Mouse (Mus musculus): ENCODE data around the gene Rnf146. TPM values are rescaled to one million over a fixed set of nuclear protein-coding genes. Genes with fewer than 3 reads are reported as not detected.

Rnf146 gene
- polyA plus RNA-seq, 1 experiment from 2014 or later: 28.8 TPM

DNA sequence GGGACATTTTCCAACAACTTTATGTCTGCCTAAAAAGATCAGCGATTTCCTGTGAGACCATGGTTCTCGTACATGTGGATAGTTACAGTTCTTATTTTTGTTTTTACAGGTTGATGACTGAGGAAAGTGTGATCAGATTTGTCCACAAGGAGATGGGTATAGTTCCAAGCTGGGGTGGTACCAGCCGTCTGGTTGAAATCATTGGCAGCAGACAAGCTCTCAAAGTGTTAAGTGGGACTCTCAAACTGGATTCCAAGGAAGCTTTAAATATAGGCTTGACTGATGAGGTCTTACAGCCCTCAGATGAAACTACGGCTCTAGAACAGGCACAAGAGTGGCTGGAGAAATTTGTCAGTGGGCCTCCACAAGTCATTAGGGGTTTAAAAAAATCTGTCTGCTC, 18.0 kb downstream of the Rnf146 start:
- H3K4me3 ChIP-seq (ENCODE audit: low read depth, low read length): no peak overlapping the region
- no peak overlapping the region for H3K4me2 ChIP-seq (replicated peaks; ENCODE audit: low read depth)
- no peak for DNase-seq (ENCODE audit: low spot score)
- 0 out of 2 replicates have a peak, but pooled peaks cover 2% of the 10 kb centered on the region for H3K4me1 ChIP-seq (replicated peaks; ENCODE audit: control insufficient read depth, insufficient read depth)
- ATAC-seq (ENCODE audit: low FRiP score, low TSS enrichment): no peak
- H3K36me3 ChIP-seq (ENCODE audit: control insufficient read depth, insufficient read depth, low read length): peaks cover 11% of the 10 kb centered on the region
- no peaks in the 10 kb centered on the region for H3K9me3 ChIP-seq (ENCODE audit: control insufficient read depth, low read length)
- no peak overlapping the region for H3K9ac ChIP-seq (ENCODE audit: low read length)
- H3K27me3 ChIP-seq (ENCODE audit: control insufficient read depth, insufficient read depth, low read length): no peaks in the 10 kb centered on the region
- 83% methylated on average over 4 of the region's 4 CpGs for WGBS
- H3K27ac ChIP-seq (replicated peaks): no peak overlapping the region
- TF ChIP-seq CTCF (IDR thresholded peaks at IDR 0.05; ENCODE audit: low read depth): no peak
- TF ChIP-seq EP300 (optimal IDR thresholded peaks at IDR 0.05): no peak

DNA sequence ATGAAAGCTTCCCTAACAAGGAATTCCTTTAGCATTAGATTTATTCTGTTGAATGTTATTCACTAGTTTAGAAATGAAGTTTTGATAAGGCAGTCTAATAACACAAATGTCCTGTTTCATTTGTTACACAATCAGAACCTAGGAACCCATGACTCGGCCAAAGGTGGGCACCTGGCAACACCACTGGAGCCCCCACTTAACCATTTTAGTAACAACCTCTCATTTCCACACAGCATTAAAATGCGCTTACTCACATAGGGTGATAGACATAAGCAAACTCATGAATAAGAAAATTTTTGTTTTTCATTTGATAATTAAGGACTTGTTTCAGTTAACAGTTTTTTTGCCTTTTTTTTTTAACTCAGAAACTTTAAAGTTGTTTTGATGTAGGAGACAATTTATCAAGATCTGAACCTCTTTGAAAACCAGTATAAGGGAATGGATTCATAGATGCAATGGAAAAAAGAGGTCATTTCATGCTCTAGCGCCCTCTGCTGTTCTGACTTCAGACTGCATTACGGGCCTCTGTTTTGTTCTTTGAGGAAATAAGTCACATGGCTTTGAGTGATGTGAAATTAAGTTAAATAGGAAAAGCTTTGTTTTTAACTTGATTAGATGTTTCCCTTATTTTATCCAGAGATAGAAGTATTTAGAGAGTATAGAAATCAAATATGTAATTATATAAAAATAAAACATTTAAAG, 23.7 kb downstream of the Rnf146 start:
- ATAC-seq (ENCODE audit: low FRiP score, low TSS enrichment) (no peak), DNase-seq (ENCODE audit: low spot score) (peak; percentile 78)
- TF ChIP-seq CTCF (IDR thresholded peaks at IDR 0.05; ENCODE audit: low read depth): peak; percentile 84
- TF ChIP-seq EP300 (optimal IDR thresholded peaks at IDR 0.05): no peak
- WGBS: 54% methylated on average over 4 of the region's 4 CpGs
- no peaks in the 10 kb centered on the region for H3K27me3 ChIP-seq (ENCODE audit: control insufficient read depth, insufficient read depth, low read length)
- no peak overlapping the region for H3K4me2 ChIP-seq (replicated peaks; ENCODE audit: low read depth)
- H3K9ac ChIP-seq (ENCODE audit: low read length): no peak overlapping the region
- H3K36me3 ChIP-seq (ENCODE audit: control insufficient read depth, insufficient read depth, low read length): no peaks in the 10 kb centered on the region; the same call in 1 of the 2 replicates
- H3K4me1 ChIP-seq (replicated peaks; ENCODE audit: control insufficient read depth, insufficient read depth): 0 out of 2 replicates have a peak, but pooled peaks cover 2% of the 10 kb centered on the region
- H3K27ac ChIP-seq (replicated peaks): no peak overlapping the region
- no peaks in the 10 kb centered on the region for H3K9me3 ChIP-seq (ENCODE audit: control insufficient read depth, low read length)
- H3K4me3 ChIP-seq (ENCODE audit: low read depth, low read length): no peak overlapping the region

DNA sequence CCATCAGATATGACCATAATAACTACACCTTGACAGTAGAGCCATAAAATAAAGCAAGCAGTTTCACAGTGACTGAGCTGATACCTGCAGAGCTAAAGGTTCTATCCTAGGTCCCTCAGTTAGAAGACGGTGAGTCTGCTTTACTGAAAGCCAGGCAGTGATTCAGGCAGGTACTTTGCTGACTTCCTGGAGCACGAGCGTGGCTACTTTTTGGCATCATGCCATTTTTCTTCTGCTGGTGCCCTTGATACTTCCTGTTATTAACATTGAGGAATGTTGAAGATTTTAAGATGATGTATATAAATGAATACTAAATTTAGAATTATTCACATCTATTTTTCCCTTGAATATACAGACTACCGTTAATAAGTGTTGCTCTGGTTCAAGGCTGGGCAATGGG, 28.4 kb downstream of the Rnf146 start:
- Histone ChIP-seq H3K4me3 (ENCODE audit: low read depth, low read length) (no peak overlapping the region), H3K9me3 (ENCODE audit: control insufficient read depth, low read length) (no peaks in the 10 kb centered on the region), H3K27me3 (ENCODE audit: control insufficient read depth, insufficient read depth, low read length) (no peaks in the 10 kb centered on the region), H3K4me2 (replicated peaks; ENCODE audit: low read depth) (no peak overlapping the region), H3K36me3 (ENCODE audit: control insufficient read depth, insufficient read depth, low read length) (no peaks in the 10 kb centered on the region; the same call in 1 of the 2 replicates), H3K9ac (ENCODE audit: low read length) (no peak overlapping the region), H3K4me1 (replicated peaks; ENCODE audit: control insufficient read depth, insufficient read depth) (no peaks in the 10 kb centered on the region), H3K27ac (replicated peaks) (no peak overlapping the region)
- no peak for TF ChIP-seq EP300 (optimal IDR thresholded peaks at IDR 0.05)
- no peak for TF ChIP-seq CTCF (IDR thresholded peaks at IDR 0.05; ENCODE audit: low read depth)
- ATAC-seq (ENCODE audit: low FRiP score, low TSS enrichment): peak; percentile 40; the same call in 1 of the 2 replicates
- peak; percentile 27 for DNase-seq (ENCODE audit: low spot score)
- 35% methylated on average over 4 of the region's 4 CpGs for WGBS

DNA sequence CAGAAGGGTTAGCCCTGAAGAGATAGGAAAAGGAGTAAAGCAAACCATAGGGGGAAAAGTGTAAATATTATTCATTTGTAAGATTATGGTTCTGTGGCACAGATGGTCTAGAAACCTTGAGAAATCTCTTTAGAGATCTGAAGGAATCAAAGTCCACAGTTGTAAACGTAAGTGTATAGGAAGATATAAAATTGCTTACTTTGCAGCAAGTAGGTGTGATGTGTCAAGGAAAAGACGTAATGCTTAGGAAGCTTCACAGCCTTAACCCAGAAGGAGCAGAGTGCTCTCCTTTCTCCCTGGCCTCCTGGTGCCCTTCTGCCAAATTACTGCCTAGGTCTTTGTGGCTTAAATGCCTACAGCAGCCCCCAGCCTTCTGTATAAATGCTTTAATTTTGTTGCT, 37.4 kb downstream of the Rnf146 start:
- H3K27me3 ChIP-seq (ENCODE audit: control insufficient read depth, insufficient read depth, low read length): no peaks in the 10 kb centered on the region
- no peak overlapping the region for H3K27ac ChIP-seq (replicated peaks)
- H3K9me3 ChIP-seq (ENCODE audit: control insufficient read depth, low read length): no peaks in the 10 kb centered on the region
- no peak overlapping the region for H3K9ac ChIP-seq (ENCODE audit: low read length)
- no peak overlapping the region for H3K4me3 ChIP-seq (ENCODE audit: low read depth, low read length)
- ATAC-seq (ENCODE audit: low FRiP score, low TSS enrichment) (no peak), DNase-seq (ENCODE audit: low spot score) (no peak)
- 75% methylated on average over 2 of the region's 2 CpGs for WGBS
- H3K36me3 ChIP-seq (ENCODE audit: control insufficient read depth, insufficient read depth, low read length): no peaks in the 10 kb centered on the region
- H3K4me1 ChIP-seq (replicated peaks; ENCODE audit: control insufficient read depth, insufficient read depth): no peaks in the 10 kb centered on the region
- TF ChIP-seq CTCF (IDR thresholded peaks at IDR 0.05; ENCODE audit: low read depth) (no peak), EP300 (optimal IDR thresholded peaks at IDR 0.05) (no peak)
- no peak overlapping the region for H3K4me2 ChIP-seq (replicated peaks; ENCODE audit: low read depth)

DNA sequence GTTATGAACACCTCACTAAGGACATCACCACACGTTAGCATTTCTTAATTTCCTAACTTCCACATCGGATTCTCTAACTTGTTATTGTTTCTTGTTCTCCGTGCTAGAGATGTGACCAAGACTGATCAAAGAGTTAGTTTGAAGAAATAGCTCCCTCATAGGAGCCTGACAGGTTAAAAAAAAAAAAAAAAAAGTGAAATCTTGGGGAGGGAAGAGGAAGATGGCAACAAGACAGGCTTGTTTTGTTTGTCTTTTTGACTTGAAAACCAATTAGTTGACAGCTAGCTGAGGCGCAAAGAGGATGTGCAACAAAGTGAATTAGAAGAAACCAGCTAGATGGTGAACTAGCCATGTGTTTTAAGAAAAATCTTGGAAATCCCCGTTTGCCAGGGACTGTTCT, 48.3 kb downstream of the Rnf146 start:
- no peak overlapping the region for H3K9ac ChIP-seq (ENCODE audit: low read length)
- 22% methylated on average over 5 of the region's 5 CpGs for WGBS
- TF ChIP-seq EP300 (optimal IDR thresholded peaks at IDR 0.05): no peak
- no peak for TF ChIP-seq CTCF (IDR thresholded peaks at IDR 0.05; ENCODE audit: low read depth)
- no peaks in the 10 kb centered on the region for H3K9me3 ChIP-seq (ENCODE audit: control insufficient read depth, low read length)
- H3K27me3 ChIP-seq (ENCODE audit: control insufficient read depth, insufficient read depth, low read length): no peaks in the 10 kb centered on the region
- H3K4me3 ChIP-seq (ENCODE audit: low read depth, low read length): peak overlapping the region; percentile 68
- DNase-seq (ENCODE audit: low spot score): no peak
- no peak for ATAC-seq (ENCODE audit: low FRiP score, low TSS enrichment)
- no peak overlapping the region for H3K27ac ChIP-seq (replicated peaks)
- H3K4me2 ChIP-seq (replicated peaks; ENCODE audit: low read depth): peak overlapping the region; percentile 61
- peaks cover 2% of the 10 kb centered on the region; the same call in 1 of the 2 replicates for H3K4me1 ChIP-seq (replicated peaks; ENCODE audit: control insufficient read depth, insufficient read depth)
- H3K36me3 ChIP-seq (ENCODE audit: control insufficient read depth, insufficient read depth, low read length): no peaks in the 10 kb centered on the region

DNA sequence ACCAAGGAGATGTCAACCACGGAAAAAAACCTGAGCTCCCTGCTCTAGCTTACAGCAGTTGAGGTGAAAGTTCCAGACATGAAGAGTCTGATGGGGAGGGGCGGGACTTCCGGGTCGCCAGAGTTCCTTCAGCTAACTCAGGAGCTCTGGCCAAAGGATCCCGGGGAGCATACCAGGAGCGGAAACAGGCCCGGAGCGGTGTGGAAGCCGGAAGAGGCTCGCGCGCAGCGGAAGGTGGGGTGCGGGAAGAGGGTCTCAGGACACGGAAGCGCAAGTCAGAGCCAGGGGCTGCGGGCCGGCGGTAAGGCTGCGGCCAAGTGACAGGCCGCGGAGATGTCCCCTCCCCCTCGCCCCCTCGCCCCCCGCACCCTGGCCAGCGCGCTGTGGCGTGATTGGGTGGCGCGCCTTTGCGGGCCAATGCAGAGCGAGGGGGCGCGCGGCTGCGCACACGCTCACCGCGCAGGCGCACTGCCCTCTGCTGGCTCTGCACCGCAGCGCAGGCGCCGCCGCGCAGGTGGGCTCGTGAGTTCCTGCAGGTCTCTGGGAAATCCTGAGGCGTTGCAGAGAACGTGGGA, 49.1 kb downstream of the Rnf146 start, which contains the start of gene Echdc1:
Gene Echdc1 (plus strand): TSS at position 103 of the 575 bp plus-strand sequence.
- no peaks in the 10 kb centered on the region for H3K36me3 ChIP-seq (ENCODE audit: control insufficient read depth, insufficient read depth, low read length)
- peak; percentile 99 for ATAC-seq (ENCODE audit: low FRiP score, low TSS enrichment)

More for the DNA sequence above, 49.1 kb downstream of the Rnf146 start, which contains the start of gene Echdc1:
- TF ChIP-seq CTCF (IDR thresholded peaks at IDR 0.05; ENCODE audit: low read depth) (peak; percentile 92), EP300 (optimal IDR thresholded peaks at IDR 0.05) (no peak)
- under 1% methylated on average over 46 of the region's 49 CpGs for WGBS
- Histone ChIP-seq H3K4me2 (replicated peaks; ENCODE audit: low read depth) (peak within 1 kb of the TSS; percentile 61), H3K27ac (replicated peaks) (peak within 1 kb of the TSS; percentile 94), H3K9me3 (ENCODE audit: control insufficient read depth, low read length) (no peaks in the 10 kb centered on the region), H3K9ac (ENCODE audit: low read length) (peak within 1 kb of the TSS; percentile 81), H3K27me3 (ENCODE audit: control insufficient read depth, insufficient read depth, low read length) (no peaks in the 10 kb centered on the region), H3K4me1 (replicated peaks; ENCODE audit: control insufficient read depth, insufficient read depth) (peaks cover 2% of the 10 kb centered on the region; the same call in 1 of the 2 replicates), H3K4me3 (ENCODE audit: low read depth, low read length) (peak within 1 kb of the TSS; percentile 68)
- DNase-seq (ENCODE audit: low spot score): peak; percentile 89

Measured in stomach, postnatal 0 days (tissue).